Mouse (Mus musculus) erythroblast, embryonic 14.5 days (primary cell): Measurements from ENCODE around the gene Slc6a16.

Experiments
- GATA1 ChIP-seq: IDR thresholded peaks from 2 replicates; pipeline ENCODE4 v1.6.1; 2012; ENCODE audit warnings: low read length, inconsistent platforms, mixed read lengths
- TAL1 ChIP-seq: IDR thresholded peaks from 3 replicates; pipeline ENCODE4 v1.6.1; 2012; ENCODE audit warnings: low read length, inconsistent platforms, mixed read lengths

DNA sequence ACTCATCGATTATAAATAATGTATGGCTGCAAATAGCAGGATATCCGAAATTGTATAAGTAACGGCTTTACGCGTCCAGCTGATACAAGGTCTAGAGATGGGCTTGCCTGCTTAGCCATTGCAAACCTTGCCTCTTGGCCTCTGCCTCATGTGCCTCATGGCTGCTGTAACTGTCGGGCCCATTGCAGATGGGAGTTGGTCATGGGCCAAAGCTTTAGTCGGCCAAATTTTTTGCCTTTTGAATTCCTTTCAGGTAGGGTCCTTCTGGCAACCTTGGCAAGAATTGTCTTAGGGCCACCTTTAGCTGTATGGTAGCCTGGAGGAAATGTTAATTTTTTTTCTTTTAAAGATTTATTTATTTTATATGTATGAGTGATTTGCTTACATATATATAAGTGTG lies 16.1 kb upstream of the Slc6a16 start:
- TF ChIP-seq TAL1 (no peak), GATA1 (no peak)
